Mouse (Mus musculus) lung, postnatal 25 days (tissue): Measurements from ENCODE around the gene Knop1.

ENCODE experiments used
- DNase-seq: peaks from one replicate; pipeline ENCODE4 v3.0.0; 2022; ENCODE audit warnings: low spot score

The Knop1 gene

DNA sequence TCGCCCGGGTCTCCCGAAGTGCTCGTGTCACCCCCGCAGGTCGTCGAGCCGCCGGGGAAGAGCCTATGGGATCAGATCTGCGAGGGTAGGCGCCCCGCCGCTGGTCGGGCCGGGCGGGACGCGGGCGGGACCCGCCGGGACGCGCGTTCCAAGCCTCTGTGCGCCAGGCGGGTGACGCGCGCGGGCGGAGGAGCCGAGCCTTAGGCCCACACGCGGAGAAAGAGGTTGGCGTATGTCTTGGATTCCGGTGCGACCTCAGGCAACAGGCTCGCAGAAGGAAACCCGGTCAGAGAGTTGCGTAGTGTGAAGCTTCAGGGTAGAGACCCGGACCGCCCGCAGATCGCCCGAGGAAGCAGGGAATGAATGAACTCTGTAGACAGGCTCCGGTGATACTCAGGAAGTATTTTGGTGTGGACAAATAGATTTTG is at the start of gene Knop1:
Knop1 (minus strand) TSS at position 378 of the 428 bp plus-strand sequence.
- no peak for DNase-seq

DNA sequence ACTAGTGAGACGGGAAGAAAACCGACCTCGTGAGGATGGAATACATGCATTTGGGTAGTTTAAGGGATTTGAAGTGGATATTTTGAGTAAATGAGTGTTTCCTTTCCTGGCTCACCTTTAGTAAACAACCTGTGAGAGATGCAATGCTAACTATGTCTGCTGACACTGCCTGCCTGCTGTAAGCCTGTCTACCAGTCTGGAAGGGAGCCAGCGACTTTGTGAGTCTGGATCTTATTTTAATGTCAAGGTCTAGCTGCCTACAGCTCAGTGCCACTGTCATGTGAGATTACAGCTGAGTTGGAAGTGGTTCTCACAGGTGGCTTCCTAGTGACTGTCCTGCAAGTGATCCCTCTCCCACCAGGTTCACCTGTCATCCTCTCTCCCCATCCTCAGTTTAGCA is 48.5 kb upstream of the Knop1 start:
- DNase-seq: no peak

DNA sequence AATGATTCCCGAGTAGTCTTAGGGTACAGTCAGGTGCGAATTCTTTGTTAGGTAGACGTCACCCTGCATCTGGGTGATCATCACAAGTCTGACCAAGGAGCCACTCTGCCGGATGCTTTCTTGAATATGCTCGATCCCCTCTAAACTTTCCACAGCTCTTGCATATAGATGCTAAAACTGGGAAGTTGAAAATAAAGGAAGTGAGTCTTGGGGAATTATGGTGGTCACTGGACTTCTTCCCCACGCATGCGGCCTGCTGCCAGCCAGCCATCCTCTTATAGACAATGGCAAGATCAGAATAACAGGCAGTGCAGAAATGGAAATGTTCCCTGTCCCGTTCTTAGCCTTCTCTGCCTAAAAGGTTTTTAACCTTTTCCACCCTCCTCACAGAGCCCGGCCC is 47.8 kb upstream of the Knop1 start:
- no peak for DNase-seq

DNA sequence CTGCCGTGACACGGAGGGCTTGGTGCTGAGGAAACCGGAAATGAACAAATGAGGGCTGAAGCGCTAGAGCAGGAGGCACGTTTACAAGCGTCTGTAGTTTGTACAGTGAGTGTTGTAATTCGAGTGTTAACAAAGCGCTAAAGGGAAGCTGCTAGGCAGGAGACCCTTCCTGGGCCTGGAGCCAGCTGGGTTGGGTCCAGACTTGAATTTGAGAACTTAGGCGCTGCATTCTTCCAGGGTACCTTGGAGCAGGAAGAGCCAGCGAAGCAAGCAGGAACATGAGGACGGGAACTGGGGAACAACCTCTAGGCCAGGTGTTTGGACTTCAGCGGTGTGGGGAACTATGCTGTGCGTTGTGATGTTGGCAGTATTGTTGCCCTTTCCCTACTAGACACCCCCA is 46.9 kb upstream of the Knop1 start:
- DNase-seq: peak; percentile 41

DNA sequence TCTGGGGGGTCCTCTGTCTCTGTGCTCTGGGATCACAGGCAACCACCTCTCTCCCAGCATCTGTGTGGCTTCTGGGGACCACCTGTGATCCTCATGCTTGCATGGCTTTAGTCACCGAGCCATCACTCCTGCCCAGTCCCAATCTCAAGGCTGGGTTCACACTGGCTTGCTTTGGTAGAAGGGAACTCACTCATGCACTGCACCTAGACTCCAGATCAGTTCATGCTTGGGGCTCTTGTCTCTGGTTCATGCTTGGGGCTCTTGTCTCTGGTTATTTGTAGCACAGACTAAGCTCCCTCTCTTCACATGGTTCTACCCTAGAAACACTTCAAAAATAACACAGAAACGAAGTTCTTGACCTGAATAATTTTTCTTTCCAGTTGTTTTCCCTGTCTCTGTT is 44.0 kb upstream of the Knop1 start:
- DNase-seq: no peak

DNA sequence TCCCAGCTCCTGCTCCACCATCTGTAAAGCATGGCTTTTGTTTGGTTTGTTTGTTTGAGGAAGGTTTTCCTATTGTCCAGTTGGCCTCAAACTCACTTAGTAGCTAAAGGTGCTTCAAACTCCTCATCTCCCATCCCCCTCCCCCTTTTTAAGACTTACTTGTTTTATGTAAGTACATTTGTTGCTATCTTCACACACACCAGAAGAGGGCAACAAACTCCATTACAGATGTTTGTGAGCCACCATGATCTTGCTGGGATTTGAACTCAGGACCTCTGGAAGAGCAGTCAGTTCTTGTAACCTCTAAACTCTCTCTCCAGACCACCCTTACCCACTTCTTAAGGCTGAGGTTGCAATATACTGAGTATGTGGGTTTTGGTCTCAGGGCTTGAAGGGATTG is 42.0 kb upstream of the Knop1 start:
- DNase-seq: no peak

DNA sequence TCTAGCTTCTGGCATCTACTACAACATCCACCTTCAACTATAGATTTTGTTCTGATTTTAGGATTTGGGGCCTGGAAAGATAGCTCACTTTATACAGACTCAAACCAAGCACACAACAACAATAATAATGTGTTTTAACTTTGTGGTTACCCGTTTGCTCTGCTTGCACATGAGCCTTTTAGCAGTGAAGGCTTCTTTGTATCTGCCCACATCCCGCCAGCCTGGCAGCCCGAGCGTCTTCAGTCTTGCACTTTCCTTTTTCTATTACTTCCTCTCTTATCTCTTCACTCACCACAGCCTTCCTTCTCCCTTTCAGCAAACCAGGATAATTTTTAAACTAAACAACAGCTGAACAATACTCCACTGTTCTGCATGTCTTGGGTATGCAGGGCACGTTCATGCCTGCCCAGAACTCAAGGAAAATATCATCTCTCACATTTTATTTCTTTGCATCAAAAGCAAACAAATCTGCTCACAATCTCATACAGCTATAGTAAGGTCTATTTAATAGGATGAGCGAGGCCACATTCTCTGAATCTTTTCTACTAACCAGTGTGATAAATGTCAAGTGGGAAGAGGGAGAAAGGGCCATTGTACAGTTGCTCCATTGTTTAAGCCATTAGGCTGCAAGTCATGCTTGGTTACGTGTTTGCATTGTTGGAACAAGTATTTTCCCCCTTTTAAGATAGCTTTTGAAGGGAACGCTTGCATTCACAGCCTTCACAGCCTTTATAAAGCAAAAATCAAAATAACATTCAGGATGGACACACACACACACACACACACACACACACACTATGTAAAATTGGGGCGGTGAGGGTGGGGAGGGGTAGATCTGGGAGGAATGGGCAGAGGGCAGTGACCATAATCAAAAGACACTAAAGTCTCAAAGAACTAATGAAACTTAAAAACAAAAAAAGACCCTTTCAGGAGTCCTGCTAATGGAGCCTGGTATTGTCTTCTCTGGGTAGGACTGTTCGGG is 39.7 kb upstream of the Knop1 start:
- no peak for DNase-seq

DNA sequence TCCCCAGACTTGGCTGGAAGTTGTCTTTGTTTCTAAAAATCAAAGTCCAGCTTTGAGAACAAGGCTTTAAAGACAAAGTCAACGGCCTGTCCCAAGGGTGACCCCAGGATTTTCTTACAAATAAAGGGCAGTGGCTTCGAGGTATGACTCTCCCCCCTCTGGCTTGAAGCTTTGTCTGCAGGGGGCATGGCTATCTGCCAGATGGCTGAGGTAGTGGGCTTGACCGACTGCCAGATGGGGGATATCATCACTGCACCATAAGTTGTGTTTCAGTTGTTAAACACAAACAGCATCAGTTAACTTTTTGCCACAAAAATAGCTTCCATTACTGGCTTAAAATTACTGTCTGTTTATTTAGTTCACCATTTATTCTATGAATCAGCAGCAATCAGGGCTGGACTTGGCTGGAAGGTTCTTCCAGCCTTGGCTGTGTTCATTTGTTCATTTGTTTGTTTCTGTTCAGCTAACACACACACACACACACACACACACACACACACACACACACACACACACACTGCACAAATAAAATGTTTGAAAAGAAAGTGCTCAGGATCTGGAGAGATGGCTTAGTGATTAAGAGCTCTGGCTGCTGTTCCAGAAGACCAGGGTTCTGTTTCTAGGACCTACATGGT is 33.1 kb upstream of the Knop1 start:
- peak; percentile 12 for DNase-seq

DNA sequence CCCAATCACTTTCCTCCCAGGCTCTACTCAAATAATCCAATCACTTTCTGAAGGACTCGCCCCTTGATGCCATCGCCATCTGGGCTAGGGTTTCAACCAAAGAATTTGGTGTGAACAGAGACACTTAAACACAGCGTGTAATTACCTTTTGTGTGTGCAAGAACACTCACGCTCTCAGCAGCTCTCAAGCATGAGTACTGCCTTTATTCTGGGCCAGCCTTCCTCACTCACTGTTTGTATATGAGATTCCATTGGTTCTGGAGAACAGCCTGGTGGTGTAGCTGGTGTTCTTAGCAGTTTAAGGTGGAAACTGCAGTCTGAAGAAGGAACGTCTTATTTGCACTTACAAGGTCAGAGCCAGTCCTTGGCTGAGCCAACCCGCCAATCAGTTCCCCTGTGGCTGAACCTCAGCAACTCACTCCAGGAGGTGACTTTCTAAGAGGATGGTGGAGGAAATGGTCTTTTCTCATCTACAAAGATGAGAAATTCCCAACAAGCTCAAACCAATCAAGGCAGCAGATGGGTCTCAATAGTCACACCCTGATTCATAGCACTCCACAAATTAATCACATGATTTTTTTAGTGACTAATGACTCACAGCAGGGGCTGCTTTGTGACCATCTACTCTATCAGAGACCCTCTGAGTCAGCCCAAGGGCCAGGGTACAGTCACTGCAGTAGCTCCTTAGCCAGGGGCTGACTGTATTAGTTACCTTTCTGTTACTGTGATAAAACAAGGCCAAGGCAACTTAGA is 31.4 kb upstream of the Knop1 start:
- peak; percentile 31 for DNase-seq

DNA sequence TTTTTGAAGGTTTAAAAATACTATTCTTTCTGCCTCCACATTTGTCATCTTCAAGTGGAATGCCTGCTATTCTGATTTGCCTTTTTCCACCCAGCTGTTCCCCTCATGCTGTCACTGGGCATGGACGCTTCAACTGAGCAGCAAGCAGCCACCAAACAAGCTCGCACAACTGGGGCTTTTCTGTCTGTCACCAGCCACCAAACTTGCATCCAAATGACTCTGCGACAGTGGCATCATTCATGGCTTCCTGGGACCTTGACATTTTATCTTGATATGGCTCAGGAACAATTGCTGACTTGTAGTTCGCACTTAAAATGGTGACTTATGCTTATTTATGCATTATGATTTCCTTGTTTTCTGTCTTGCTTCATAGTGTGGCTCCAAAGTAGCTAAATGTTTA is 28.9 kb upstream of the Knop1 start:
- no peak for DNase-seq

DNA sequence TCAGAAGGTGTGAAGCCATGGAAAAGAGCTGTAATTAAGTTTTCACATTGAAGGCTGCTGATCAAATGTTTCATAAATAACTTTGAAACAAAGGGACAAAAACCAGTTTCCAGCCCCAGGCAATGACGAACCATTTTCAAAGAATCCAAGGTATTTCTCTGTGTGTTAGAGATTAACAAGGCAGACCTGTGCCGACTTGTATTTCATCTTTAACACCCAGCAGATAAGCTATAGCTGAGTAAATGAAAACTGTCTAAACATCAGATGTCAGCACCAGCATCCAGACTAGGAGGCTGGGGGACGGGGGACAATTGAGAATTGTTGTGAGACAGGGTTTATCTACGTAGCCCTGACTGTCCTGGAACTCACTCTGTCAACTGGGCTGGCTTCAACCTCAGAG is 27.9 kb upstream of the Knop1 start:
- DNase-seq: no peak

DNA sequence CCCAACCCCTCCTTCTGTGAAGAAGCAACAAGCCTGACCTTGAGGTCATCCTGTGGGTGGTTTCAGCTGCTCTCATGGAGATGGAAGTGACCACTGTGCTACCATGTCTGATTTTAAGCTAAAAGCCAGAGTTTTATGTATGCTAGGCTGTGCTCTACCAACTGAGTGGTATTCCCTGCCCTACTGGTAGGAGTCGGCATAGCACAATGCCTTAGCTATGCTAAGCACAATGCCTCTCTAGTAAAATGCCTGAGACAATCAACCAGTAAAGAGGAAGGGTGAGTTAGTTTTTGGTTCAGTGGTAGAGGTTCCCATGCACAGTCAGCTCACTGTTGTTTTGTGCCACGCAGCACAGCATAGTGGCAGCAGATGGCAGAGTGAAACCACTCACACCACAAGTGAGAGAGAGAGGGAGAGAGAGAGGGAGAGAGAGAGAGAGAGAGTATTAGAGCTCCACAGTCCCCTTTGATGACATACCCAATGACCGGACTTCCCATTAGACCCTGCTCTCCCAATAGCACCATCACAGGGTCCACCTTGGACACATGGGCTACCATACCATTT is 23.5 kb upstream of the Knop1 start:
- DNase-seq: no peak

DNA sequence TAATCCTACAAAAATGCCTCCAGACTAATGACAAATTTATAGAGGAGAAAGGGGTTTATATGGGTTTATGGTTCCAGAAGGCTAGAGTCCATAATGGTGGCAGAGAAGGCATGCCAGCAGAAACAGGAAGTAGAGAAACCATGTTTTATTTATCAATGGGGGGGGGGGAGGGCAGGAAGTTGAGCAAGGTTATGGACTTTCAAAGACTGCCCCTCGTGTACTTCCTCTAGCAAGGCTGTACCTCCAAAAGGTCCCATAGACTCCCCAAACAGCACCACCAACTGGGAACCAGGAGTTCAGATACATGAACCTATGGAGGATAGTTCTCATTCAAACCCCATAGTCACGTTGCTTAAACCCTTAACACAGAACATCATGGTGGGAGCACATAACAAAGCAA is 9.3 kb upstream of the Knop1 start:
- DNase-seq: no peak

DNA sequence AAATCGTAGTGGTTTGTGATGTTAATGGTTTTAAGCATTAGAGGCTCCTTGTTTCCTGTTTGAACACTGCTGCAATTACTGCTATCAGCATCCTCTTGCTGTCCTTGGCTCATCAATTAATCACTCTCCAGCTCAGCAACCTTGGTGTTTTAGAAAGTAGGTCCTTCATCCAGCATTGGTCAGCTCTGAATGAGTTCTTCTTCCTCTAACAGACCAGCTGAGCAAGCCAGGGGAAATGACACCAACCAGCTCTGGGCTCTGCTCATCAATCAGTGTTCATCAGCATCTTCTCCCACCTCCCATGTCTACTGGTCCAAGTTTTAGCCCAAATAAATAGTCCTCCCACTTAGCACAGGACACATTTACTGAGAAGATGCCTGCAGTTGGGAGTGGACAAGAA is 2.6 kb upstream of the Knop1 start:
- no peak for DNase-seq

DNA sequence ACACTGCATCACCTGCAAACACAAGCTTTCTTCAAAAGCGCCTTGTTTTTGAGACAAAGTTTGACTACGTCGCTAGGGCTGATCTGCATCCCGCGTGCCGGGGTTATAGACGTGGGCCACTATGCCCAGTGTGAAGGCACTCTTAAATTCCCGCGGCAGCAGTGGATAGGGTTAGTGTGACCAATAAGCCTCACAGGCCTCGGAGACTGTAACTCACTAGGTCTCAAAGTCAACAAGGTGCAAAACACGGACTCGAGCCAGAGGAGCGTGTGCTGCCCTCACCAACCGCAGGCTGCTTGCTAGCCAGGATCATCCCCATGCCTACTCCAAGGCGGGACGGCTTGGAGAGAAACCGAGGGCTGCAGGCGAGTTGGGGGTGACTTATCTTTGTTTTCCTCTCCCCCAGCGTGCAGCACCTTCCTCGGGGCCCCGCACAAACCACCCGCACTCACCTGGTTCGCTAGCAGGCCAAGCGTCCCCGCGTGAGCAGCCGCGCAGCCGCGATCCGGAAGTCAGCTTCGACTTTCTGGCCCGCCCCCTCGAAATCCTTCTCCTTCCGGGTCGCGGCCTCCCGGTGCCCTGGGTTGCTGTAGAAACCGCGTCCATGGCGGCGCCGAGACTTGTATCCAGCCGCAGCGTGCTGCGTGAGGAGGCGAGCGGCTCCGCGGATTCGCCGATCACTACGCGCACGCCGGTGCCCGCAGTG is 730 bp downstream of the Knop1 start, which contains the start of gene Iqck:
Iqck (plus strand) TSS at position 582 of the 706 bp plus-strand sequence.
- peak; percentile 91 for DNase-seq

DNA sequence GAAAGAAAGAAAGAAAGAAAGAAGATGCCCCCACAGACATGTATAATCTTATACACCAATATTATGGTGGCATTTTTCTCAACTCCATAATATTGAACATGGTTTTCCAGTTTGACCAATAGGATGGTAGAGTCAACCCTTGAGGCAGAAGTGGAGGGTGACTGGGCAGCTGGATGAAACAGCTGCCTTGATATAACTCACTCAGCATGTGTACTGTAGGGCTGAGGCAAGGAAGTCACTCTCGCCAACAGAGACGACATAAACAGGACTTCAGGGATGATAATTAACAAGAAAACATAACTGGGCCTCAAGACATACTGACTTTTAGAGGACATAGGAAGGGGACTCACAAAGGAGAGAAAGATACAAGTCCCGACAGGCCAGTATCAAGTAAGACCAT is 1.4 kb downstream of the Knop1 start:
- DNase-seq: no peak

DNA sequence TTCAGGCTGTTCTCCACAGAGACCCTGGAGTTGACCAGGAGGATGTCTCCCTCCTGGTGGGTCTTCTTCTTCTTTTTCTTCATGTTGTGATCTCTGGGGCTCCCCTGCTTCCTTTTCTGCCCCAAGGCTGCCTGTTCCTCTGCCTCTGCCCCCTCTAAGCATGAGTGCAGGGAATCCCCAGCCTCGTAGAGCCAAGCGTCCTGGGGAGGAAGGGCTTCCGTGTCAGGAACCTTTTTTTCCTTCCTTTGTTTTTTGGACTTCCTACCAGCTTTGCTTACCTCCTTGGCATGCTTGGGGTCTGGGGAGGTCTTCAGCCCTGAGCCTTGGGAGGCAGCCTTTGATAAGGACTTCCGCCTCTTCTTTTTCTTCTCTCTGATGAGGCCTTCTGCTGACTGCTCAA is 3.4 kb downstream of the Knop1 start:
- no peak for DNase-seq

DNA sequence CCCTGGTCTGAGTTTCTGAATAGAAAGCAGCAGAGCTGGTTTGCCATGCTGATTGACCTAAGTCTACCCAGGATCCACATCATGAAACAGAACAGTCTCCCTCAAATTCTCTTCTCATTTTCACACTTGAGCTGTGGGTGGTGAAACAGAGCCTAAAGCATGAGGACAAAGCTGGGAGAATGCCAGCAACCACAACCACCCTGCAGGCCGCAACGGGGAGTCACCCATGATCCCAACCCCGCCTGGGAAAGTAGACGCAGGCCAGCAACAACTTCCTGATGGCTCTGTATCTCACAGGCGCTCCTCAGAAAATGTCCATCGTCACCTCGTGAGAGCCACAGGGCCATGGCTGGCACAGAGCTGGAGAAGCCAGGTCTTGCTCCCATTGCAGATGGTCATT is 4.5 kb downstream of the Knop1 start:
- peak; percentile 32 for DNase-seq

DNA sequence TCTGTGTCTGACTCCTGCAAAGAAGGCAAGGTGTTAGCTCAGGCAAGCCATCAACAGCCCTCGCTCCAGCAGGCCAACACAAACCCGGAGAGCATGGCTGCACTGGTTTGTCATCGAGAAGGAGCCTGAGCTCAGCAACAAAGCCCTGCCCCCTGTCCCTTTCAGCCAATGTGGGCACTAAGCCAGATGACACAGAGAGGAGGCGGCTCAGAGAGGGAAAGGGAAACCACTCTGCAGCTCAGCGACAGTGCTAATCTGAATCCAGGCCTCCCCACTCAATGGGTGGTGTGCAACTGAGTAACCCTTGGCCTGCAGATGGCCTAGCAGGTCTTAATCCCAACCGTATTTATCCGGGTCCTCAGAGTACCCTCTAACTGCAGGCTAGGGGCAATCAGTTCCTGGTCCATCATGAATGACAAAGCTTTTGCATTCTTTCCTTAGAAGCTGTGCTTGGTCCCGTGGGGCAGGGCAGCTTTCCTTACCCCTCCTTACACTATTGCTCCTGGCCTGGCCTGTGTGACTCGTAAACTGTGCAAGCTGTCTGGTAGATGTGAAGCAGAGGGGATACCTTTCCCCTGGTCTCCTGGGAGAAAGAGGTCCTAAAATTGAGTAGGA is 5.3 kb downstream of the Knop1 start:
- DNase-seq: no peak

DNA sequence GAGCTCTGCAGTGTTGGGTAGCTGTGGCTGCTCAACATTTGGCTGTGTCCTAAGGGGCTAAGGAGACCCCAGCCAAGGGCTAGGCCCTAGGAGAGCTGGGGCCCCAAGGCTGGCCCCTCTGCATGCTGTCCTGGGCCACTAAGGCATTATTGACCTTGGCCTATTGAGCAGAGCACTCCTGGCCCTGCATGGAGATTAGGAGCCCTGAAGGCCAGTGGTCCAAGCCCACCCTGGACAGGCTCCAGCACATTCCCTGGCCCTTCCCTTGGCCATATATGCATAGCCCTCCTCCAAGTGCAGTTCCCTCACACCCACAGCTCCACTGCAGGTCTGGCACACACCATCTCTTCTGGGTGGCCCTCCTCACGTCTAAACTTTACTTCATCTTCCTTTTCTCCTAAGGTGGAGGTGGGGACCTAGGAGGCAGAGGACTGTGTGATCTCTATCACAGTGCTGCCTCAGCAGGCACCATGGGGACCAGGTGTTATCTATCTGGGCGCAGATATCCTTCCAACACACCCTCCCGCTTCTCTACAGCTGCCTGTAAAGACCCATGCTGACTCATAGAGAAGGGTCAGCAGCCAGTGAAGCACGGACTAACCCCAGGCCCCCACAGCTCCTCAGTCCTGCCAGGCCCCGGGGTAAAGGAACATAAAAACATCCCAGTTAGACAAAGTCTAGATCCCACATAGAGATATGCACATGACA is 6.4 kb downstream of the Knop1 start:
- DNase-seq: no peak

DNA sequence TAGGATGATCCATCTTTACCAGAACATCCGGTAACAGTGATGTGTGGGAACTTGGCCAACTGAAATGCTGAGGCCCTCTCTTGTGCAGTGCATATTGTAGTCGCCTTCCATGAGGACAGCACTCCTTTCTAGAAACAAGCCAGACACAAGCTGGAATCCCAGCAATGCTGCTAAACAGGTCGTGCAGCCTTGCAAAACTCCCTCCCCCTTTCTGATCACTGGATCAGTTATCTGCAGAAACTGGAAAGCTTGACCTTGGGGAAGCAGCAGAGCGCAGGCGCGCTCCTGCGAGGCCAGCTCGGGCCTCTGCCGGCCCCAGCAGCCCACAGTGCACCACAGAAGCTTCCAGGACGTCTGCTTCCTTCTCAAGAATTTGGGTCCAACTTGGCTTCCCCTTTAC is 7.3 kb downstream of the Knop1 start:
- peak; percentile 67 for DNase-seq
